Mouse (Mus musculus): ENCODE measurements around the gene Wdr20. TPM values are rescaled to one million over a fixed set of nuclear protein-coding genes. Genes with fewer than 3 reads are reported as not detected.
A peak's percentile ranks its signal among the peaks of the same experiment; 100 is the strongest.
"Not testable (repeated sequence)": the region's sequence is repeated elsewhere in the genome, so short reads cannot be mapped to it uniquely, and the experiment has no call there.

Gene Wdr20
- polyA plus RNA-seq, 1 experiment from 2014 or later: 16.0 TPM

- H3K36me3 ChIP-seq: peaks cover 12% of the 10 kb centered on the region
- peak overlapping the region; percentile 82 for H3K4me2 ChIP-seq
- H3K4me3 ChIP-seq: peak overlapping the region; percentile 38
- no peaks in the 10 kb centered on the region for H3K9me3 ChIP-seq (replicated peaks)
- H3K9ac ChIP-seq: peak overlapping the region; percentile 83
- H3K4me1 ChIP-seq: peaks cover 75% of the 10 kb centered on the region
- ATAC-seq: no peak
- no peaks in the 10 kb centered on the region for H3K27me3 ChIP-seq (replicated peaks)
- H3K27ac ChIP-seq: peak overlapping the region; percentile 93
- 25% methylated on average over 2 of the region's 2 CpGs for WGBS (ENCODE audit: insufficient replicate concordance)
Observed at GRCm38 (mm10) chr12:110699171-110699547, 38.6 kb upstream of the Wdr20 start.

- H3K27me3 ChIP-seq (replicated peaks): no peaks in the 10 kb centered on the region
- no peak for ATAC-seq
- peak overlapping the region; percentile 93 for H3K27ac ChIP-seq
- H3K36me3 ChIP-seq: no peaks in the 10 kb centered on the region
- 58% methylated on average over 2 of the region's 2 CpGs for WGBS (ENCODE audit: insufficient replicate concordance)
- H3K4me3 ChIP-seq: no peak overlapping the region
- peak overlapping the region; percentile 53 for H3K9ac ChIP-seq
- peak overlapping the region; percentile 15; the same call in 1 of the 2 replicates for H3K4me2 ChIP-seq
- H3K4me1 ChIP-seq: peaks cover 68% of the 10 kb centered on the region
- no peaks in the 10 kb centered on the region for H3K9me3 ChIP-seq (replicated peaks)
Observed at GRCm38 (mm10) chr12:110700730-110701129, 37.0 kb upstream of the Wdr20 start.

GRCm38 (mm10) chr12:110701363-110701762, 36.4 kb upstream of the Wdr20 start:
- Histone ChIP-seq H3K27ac (peak overlapping the region; percentile 93), H3K4me1 (peaks cover 74% of the 10 kb centered on the region), H3K4me2 (peak overlapping the region; percentile 15; the same call in 1 of the 2 replicates), H3K9ac (peak overlapping the region; percentile 53)
- not testable (repeated sequence) for H3K9me3 ChIP-seq (replicated peaks); H3K4me3 ChIP-seq; H3K36me3 ChIP-seq; H3K27me3 ChIP-seq (replicated peaks)
- 0% methylated on average over 1 of the region's 3 CpGs for WGBS (ENCODE audit: insufficient replicate concordance)
- peak; percentile 14; the same call in 1 of the 2 replicates for ATAC-seq

- Histone ChIP-seq H3K27ac (peak within 1 kb of the TSS; percentile 93), H3K27me3 (replicated peaks) (no peaks in the 10 kb centered on the region), H3K4me1 (peaks cover 77% of the 10 kb centered on the region), H3K4me2 (no peak within 1 kb of the TSS; the same call in 1 of the 2 replicates), H3K9me3 (replicated peaks) (no peaks in the 10 kb centered on the region), H3K36me3 (no peaks in the 10 kb centered on the region), H3K9ac (peak within 1 kb of the TSS; percentile 53), H3K4me3 (no peak within 1 kb of the TSS)
- ATAC-seq: no peak
- 55% methylated on average over 4 of the region's 4 CpGs for WGBS (ENCODE audit: insufficient replicate concordance)
Observed at GRCm38 (mm10) chr12:110702556-110702955, 35.2 kb upstream of the Wdr20 start, which contains the start of gene Hsp90aa1. TSS of gene Hsp90aa1 (minus strand) at chr12:110702728.

GRCm38 (mm10) chr12:110703008-110703471, 34.7 kb upstream of the Wdr20 start:
- Histone ChIP-seq H3K4me1 (peaks cover 73% of the 10 kb centered on the region), H3K9ac (no peak overlapping the region), H3K4me3 (no peak overlapping the region), H3K36me3 (no peaks in the 10 kb centered on the region), H3K4me2 (no peak overlapping the region), H3K9me3 (replicated peaks) (no peaks in the 10 kb centered on the region), H3K27ac (no peak overlapping the region), H3K27me3 (replicated peaks) (no peaks in the 10 kb centered on the region)
- WGBS (ENCODE audit: insufficient replicate concordance): 31% methylated on average over 8 of the region's 8 CpGs
- ATAC-seq: 0 out of 2 replicates have a peak, but pooled peaks have one; percentile 31

- H3K27ac ChIP-seq: no peak overlapping the region
- peaks cover 66% of the 10 kb centered on the region for H3K4me1 ChIP-seq
- no peak overlapping the region for H3K9ac ChIP-seq
- WGBS (ENCODE audit: insufficient replicate concordance): 60% methylated on average over 7 of the region's 7 CpGs
- no peak overlapping the region for H3K4me2 ChIP-seq
- no peaks in the 10 kb centered on the region for H3K36me3 ChIP-seq
- ATAC-seq: no peak
- no peaks in the 10 kb centered on the region for H3K9me3 ChIP-seq (replicated peaks)
- no peak overlapping the region for H3K4me3 ChIP-seq
- no peaks in the 10 kb centered on the region for H3K27me3 ChIP-seq (replicated peaks)
Observed at GRCm38 (mm10) chr12:110703682-110704081, 34.1 kb upstream of the Wdr20 start.

- not testable (repeated sequence) for H3K27me3 ChIP-seq (replicated peaks); H3K9me3 ChIP-seq (replicated peaks); H3K36me3 ChIP-seq; H3K27ac ChIP-seq; H3K4me3 ChIP-seq; H3K9ac ChIP-seq; ATAC-seq; H3K4me2 ChIP-seq
- peaks cover 49% of the 10 kb centered on the region for H3K4me1 ChIP-seq
- 64% methylated on average over 4 of the region's 4 CpGs for WGBS (ENCODE audit: insufficient replicate concordance)
Observed at GRCm38 (mm10) chr12:110705419-110705818, 32.3 kb upstream of the Wdr20 start.

- Histone ChIP-seq H3K4me1 (peaks cover 37% of the 10 kb centered on the region), H3K4me2 (peak overlapping the region; percentile 72), H3K36me3 (no peaks in the 10 kb centered on the region), H3K9ac (peak overlapping the region; percentile 66), H3K4me3 (peak overlapping the region; percentile 56), H3K9me3 (replicated peaks) (no peaks in the 10 kb centered on the region), H3K27me3 (replicated peaks) (no peaks in the 10 kb centered on the region), H3K27ac (peak overlapping the region; percentile 71)
- ATAC-seq: peak; percentile 77
- WGBS (ENCODE audit: insufficient replicate concordance): 2% methylated on average over 27 of the region's 27 CpGs
Observed at GRCm38 (mm10) chr12:110706337-110707231, 31.2 kb upstream of the Wdr20 start.

- WGBS (ENCODE audit: insufficient replicate concordance): 86% methylated on average over 7 of the region's 7 CpGs
- peak overlapping the region; percentile 72 for H3K4me2 ChIP-seq
- no peak for ATAC-seq
Observed at GRCm38 (mm10) chr12:110707451-110707850, 30.3 kb upstream of the Wdr20 start.

GRCm38 (mm10) chr12:110711270-110711669, 26.5 kb upstream of the Wdr20 start:
- no peak for ATAC-seq
- Histone ChIP-seq H3K9ac (no peak overlapping the region), H3K27ac (no peak overlapping the region), H3K4me1 (peaks cover 13% of the 10 kb centered on the region), H3K27me3 (replicated peaks) (0 out of 2 replicates have a peak, but pooled peaks cover 3% of the 10 kb centered on the region), H3K4me2 (no peak overlapping the region), H3K36me3 (no peaks in the 10 kb centered on the region), H3K9me3 (replicated peaks) (no peaks in the 10 kb centered on the region), H3K4me3 (no peak overlapping the region)
- WGBS (ENCODE audit: insufficient replicate concordance): 57% methylated on average over 5 of the region's 5 CpGs

More at GRCm38 (mm10) chr12:110707451-110707850, 30.3 kb upstream of the Wdr20 start:
- Histone ChIP-seq H3K9ac (no peak overlapping the region), H3K27ac (no peak overlapping the region), H3K9me3 (replicated peaks) (no peaks in the 10 kb centered on the region), H3K27me3 (replicated peaks) (no peaks in the 10 kb centered on the region), H3K36me3 (no peaks in the 10 kb centered on the region), H3K4me1 (peaks cover 28% of the 10 kb centered on the region), H3K4me3 (peak overlapping the region; percentile 56; the same call in 1 of the 2 replicates)

- WGBS (ENCODE audit: insufficient replicate concordance): 89% methylated on average over 6 of the region's 6 CpGs
- Histone ChIP-seq H3K4me3 (no peak overlapping the region), H3K9me3 (replicated peaks) (no peaks in the 10 kb centered on the region), H3K4me1 (no peaks in the 10 kb centered on the region), H3K9ac (no peak overlapping the region), H3K4me2 (no peak overlapping the region), H3K36me3 (no peaks in the 10 kb centered on the region), H3K27ac (no peak overlapping the region), H3K27me3 (replicated peaks) (peaks cover 14% of the 10 kb centered on the region)
- ATAC-seq: no peak
Observed at GRCm38 (mm10) chr12:110713784-110714183, 24.0 kb upstream of the Wdr20 start.

- H3K27me3 ChIP-seq (replicated peaks): peaks cover 18% of the 10 kb centered on the region
- no peak for ATAC-seq
- H3K4me2 ChIP-seq: no peak overlapping the region
- no peaks in the 10 kb centered on the region for H3K4me1 ChIP-seq
- no peak overlapping the region for H3K27ac ChIP-seq
- no peaks in the 10 kb centered on the region for H3K9me3 ChIP-seq (replicated peaks)
- no peak overlapping the region for H3K9ac ChIP-seq
- no peaks in the 10 kb centered on the region for H3K36me3 ChIP-seq
- H3K4me3 ChIP-seq: no peak overlapping the region
- WGBS (ENCODE audit: insufficient replicate concordance): 34% methylated on average over 6 of the region's 6 CpGs
Observed at GRCm38 (mm10) chr12:110714215-110714614, 23.5 kb upstream of the Wdr20 start.
